Mouse (Mus musculus): ENCODE results near the gene Glrx5.

The Glrx5 gene

GRCm38 (mm10) chr12:105073708-105074107, 41.2 kb downstream of the Glrx5 start:
- no peak for DNase-seq (ENCODE audit: low spot score)

DNA sequence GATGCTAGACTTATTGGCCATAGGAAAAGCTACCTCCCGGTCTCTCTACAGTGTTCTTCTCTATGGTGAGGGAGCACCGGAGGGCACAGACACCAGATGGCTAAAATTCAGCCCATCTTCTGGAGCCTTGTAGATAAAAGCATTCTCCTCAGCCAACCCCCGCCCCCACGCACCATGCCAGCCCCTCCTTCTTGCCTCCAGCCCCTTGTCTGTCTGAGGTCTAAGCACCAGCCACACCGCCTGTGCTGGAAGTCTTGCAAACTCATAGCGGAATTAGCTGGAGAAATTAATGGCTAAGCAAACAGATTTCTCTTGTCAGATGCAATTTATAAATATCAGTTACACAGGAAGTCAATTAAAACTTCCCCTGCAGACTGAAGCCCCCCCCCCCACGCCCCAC, 43.0 kb downstream of the Glrx5 start:
- no peak for DNase-seq (ENCODE audit: low spot score)

GRCm38 (mm10) chr12:105076511-105076910, 44.0 kb downstream of the Glrx5 start:
- DNase-seq (ENCODE audit: low spot score), result no peak

GRCm38 (mm10) chr12:105077232-105077631, 44.7 kb downstream of the Glrx5 start:
- DNase-seq (ENCODE audit: low spot score), result no peak

GRCm38 (mm10) chr12:105084171-105084570, 51.7 kb downstream of the Glrx5 start:
- DNase-seq (ENCODE audit: low spot score), result no peak

DNA sequence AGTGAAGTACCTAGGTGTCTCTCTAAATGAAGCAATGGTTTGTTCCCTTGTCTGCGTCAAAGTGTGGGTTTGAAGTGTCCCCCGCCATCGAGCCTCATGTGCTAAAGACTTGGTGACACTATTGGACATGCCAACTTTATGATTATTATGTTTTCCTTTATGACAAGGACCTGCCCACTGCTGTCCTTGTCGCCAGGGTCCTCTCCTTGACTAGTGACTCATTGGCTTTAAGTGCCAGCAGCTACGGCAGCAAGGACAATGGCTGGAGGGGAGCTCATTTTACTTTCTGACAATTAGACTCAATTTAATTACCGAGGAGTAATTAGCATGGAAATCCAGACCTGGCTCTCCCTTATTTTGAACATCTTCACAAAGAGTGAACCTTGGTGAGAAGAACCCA, 52.3 kb downstream of the Glrx5 start:
- no peak for DNase-seq (ENCODE audit: low spot score)

DNA sequence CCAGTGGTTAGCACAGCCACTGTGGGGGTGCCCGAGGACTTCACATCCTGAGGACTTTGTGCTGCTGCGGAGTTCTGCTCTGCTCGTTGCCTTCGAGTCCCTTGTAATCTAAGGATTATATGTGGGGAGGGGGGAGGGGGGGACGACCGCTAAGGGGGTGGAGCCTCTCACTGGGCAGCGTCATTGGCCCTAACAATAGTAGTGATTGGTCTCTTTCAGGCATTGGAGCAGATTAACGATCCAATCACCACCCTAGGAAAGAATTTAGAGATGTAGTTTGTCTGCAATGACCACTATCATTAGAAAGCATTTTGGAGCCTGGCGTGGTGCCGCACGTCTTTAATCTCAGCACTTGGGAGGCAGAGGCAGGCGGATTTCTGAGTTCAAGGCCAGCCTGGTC, 52.8 kb downstream of the Glrx5 start:
- DNase-seq (ENCODE audit: low spot score), result no peak

- DNase-seq (ENCODE audit: low spot score), result no peak
Observed at GRCm38 (mm10) chr12:105086781-105087180, 54.3 kb downstream of the Glrx5 start.

DNA sequence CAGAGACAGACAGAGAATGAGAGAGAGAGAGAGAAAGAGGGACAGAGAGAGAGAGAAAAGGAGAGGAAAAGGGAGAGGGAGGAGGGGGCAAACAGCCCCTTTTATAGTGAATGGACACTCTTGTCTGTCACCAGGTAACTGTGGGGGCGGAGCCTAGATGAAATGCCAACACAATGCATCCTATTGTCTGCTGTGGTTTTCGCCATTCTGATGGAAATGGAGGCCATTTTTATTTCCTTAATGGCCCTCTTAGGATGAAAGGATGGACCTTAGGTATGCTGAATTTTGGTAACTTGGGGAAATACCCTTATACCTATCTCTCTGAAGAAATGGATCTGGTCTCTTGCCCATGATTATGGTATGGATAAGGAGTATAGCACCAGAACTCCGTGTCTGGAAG, 54.9 kb downstream of the Glrx5 start:
- DNase-seq (ENCODE audit: low spot score), result no peak

- no peak for DNase-seq (ENCODE audit: low spot score)
Observed at GRCm38 (mm10) chr12:105089231-105089630, 56.7 kb downstream of the Glrx5 start.

DNA sequence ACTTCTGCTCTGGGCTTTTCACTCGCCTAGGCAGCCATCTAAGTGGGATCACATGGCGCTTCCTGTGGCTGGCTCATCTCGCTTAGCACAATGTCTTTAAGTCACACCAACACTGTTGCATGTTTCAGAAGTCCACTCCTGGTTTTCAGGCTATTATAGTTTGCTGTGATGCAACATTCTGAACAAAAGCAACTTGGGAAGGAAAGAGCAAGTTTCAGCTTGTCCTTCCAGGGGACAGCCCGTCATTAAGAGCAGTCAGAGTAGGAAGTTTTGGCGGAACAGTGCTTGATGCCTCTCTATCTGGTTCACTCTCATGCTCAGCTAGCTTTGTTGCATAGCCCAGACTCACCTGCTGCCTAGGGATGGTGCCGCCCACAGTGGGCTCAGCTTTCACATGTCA, 59.1 kb downstream of the Glrx5 start:
- DNase-seq (ENCODE audit: low spot score), result no peak

Data from testis, postnatal 10 days (tissue).